Mouse (Mus musculus) c-Kit-positive CD71-positive TER-119-positive erythroid progenitor cells, embryonic 14.5 days (primary cell): ENCODE measurements around the gene Mterf1b.

ENCODE experiments used
- DNase-seq: peaks from one replicate; pipeline ENCODE4 v3.0.0-alpha.2; 2013; ENCODE audit warnings: low spot score

Mterf1b gene

DNA sequence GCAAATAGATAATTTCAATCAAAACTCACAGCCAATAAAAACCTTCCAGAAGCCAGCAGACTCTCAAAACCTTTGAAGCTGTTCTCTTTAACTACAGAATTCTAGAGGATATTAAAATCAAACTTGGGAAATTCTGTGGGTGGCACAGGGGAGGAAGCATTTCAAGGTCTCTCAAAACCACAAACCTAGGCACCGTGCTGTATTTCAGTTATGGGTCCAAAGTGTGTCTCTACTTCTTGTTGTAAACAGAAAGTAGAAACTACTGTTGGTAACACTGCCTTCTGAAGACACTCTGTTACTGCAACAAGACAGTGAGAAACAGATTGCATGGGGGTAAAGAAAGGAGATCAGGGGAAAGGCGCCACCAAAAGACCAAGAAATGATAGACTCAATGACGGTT, 52.8 kb downstream of the Mterf1b start:
- DNase-seq: no peak

DNA sequence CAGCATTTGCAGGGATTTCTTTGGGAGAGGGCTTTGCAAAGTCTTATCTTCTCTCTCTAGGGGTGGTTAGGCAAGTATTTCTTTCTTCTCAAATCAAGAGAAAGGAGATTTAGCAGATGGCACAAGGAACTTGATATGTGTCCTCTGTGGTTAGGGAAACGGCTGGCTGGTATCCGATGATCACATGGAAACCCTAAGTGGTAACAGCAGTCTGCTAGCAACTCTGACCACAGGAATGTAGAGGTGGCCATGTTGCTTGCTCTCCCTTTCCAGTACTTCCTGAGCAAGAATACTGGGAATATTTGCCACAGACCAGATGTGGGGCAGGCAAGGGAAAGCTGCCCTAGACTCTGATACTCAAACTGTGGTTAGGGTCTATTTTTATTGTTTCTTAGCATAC, 53.9 kb downstream of the Mterf1b start:
- no peak for DNase-seq
